Mouse (Mus musculus): Measurements from ENCODE around the gene Ltb4r1. TPM values are rescaled to one million over a fixed set of nuclear protein-coding genes. Genes with fewer than 3 reads are reported as not detected.
A peak's percentile ranks its signal among the peaks of the same experiment; 100 is the strongest.

Gene Ltb4r1
- total and polyA plus RNA-seq, 3 experiments: 0.21 to 0.33 TPM; not detected in 1

- no peak within 1 kb of the TSS for H3K4me3 ChIP-seq (replicated peaks in 1 of 3; ENCODE audit: low read depth in 2 of 3, low read length in 2 of 3, poor library complexity in 1 of 3)
- H3K27ac ChIP-seq (ENCODE audit: insufficient read depth, low read depth): no peak within 1 kb of the TSS
- no peaks in the 10 kb centered on the region for H3K36me3 ChIP-seq (replicated peaks in 1 of 2; ENCODE audit: control insufficient read depth in 1 of 2, insufficient read depth in 1 of 2, low read length in 1 of 2)
- H3K79me2 ChIP-seq (replicated peaks; ENCODE audit: control insufficient read depth, extremely low read depth, insufficient read depth, poor library complexity, severe bottlenecking): no peaks in the 10 kb centered on the region
- TF ChIP-seq CTCF (conservative IDR thresholded peaks at IDR 0.05 in 1 of 2, IDR thresholded peaks at IDR 0.05 in 1 of 2; ENCODE audit: low read depth in 2 of 2, low read length in 2 of 2) (no peak), ZKSCAN1 (IDR thresholded peaks at IDR 0.05; ENCODE audit: borderline replicate concordance, low read depth, low read length) (no peak), ELF1 (IDR thresholded peaks at IDR 0.05; ENCODE audit: low read depth, low read length) (no peak), GABPA (IDR thresholded peaks at IDR 0.05; ENCODE audit: insufficient replicate concordance, low read depth, low read length) (no peak), USF1 (IDR thresholded peaks at IDR 0.05; ENCODE audit: low read depth, low read length) (no peak), CHD2 (IDR thresholded peaks at IDR 0.05; ENCODE audit: low read length) (no peak), RAD21 (IDR thresholded peaks at IDR 0.05; ENCODE audit: low read depth, low read length) (no peak), TBP (conservative IDR thresholded peaks at IDR 0.05; ENCODE audit: low read depth, low read length) (no peak), SIN3A (IDR thresholded peaks at IDR 0.05; ENCODE audit: low read length) (no peak), ZMIZ1 (IDR thresholded peaks at IDR 0.05; ENCODE audit: low read depth, low read length) (no peak), NELFE (IDR thresholded peaks at IDR 0.05; ENCODE audit: low read depth, low read length) (no peak), ETS1 (conservative IDR thresholded peaks at IDR 0.05; ENCODE audit: low read depth, low read length) (no peak), CHD1 (IDR thresholded peaks at IDR 0.05; ENCODE audit: low read depth, low read length) (no peak), SMC3 (IDR thresholded peaks at IDR 0.05; ENCODE audit: low read depth, low read length) (no peak), POLR2AphosphoS2 (IDR thresholded peaks at IDR 0.05; ENCODE audit: low read depth, low read length) (no peak)
- in situ Hi-C loops (cut with MboI; ENCODE audit: low pct_ligation_motif_present, low pct_unique_long_range_greater_than_20kb, low sequenced_read_pairs): no loop called here
- H3K27me3 ChIP-seq (replicated peaks): peaks cover 58% of the 10 kb centered on the region
- no peaks in the 10 kb centered on the region for H3K9me3 ChIP-seq (replicated peaks; ENCODE audit: low read length)
- dilution Hi-C loops (cut with MboI; ENCODE audit: extremely low pct_ligation_motif_present, extremely low pct_unique_long_range_greater_than_20kb, low sequenced_read_pairs): no loop called here
- no peak within 1 kb of the TSS for H3K9ac ChIP-seq (ENCODE audit: insufficient read depth, low read depth)
- no peak within 1 kb of the TSS for H3K4me2 ChIP-seq (ENCODE audit: insufficient read depth, low read depth, poor library complexity, severe bottlenecking)
- peaks cover 3 to 8% of the 10 kb centered on the region in 2 experiments; a peak in 2 of 4 replicates for H3K4me1 ChIP-seq (ENCODE audit: control insufficient read depth in 1 of 2, insufficient read depth in 2 of 2)
- no peak for DNase-seq (ENCODE audit: extremely low read depth)
These were observed 18.1 kb downstream of the Ltb4r1 start, which contains the start of gene Adcy4 for GRCm38 (mm10) chr14:55783958-55784235. TSS of gene Adcy4 (minus strand) at chr14:55784095.

DNA sequence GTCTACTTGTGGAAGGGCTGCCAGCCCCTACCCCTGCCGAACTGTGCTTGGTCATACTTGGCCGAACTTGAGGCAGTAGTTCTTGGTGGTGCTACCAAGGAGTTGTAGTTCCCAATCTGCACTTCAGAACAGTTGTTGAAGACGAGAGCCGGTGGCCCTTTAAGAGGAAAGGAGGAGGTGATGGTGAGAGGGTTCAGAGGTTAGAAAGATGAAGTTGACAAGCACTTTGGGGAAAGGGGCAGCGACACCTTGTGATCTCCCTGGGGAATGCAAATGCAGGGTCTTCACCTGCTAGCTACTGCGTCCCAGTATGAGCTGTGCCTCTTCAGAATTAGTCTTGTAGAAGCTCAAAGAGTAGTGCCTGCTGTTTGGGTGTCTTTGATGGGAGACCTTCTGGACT, 19.4 kb downstream of the Ltb4r1 start:
- Histone ChIP-seq H3K4me3 (replicated peaks in 1 of 3; ENCODE audit: low read depth in 2 of 3, low read length in 2 of 3, poor library complexity in 1 of 3) (no peak overlapping the region), H3K36me3 (replicated peaks in 1 of 2; ENCODE audit: control insufficient read depth in 1 of 2, insufficient read depth in 1 of 2, low read length in 1 of 2) (no peaks in the 10 kb centered on the region), H3K9me3 (replicated peaks; ENCODE audit: low read length) (no peaks in the 10 kb centered on the region), H3K4me2 (ENCODE audit: insufficient read depth, low read depth, poor library complexity, severe bottlenecking) (no peak overlapping the region), H3K79me2 (replicated peaks; ENCODE audit: control insufficient read depth, extremely low read depth, insufficient read depth, poor library complexity, severe bottlenecking) (no peaks in the 10 kb centered on the region), H3K9ac (ENCODE audit: insufficient read depth, low read depth) (no peak overlapping the region), H3K27me3 (replicated peaks) (peaks cover 50% of the 10 kb centered on the region), H3K4me1 (ENCODE audit: control insufficient read depth in 1 of 2, insufficient read depth in 2 of 2) (peaks cover 3 to 8% of the 10 kb centered on the region in 2 experiments; a peak in 2 of 4 replicates), H3K27ac (ENCODE audit: insufficient read depth, low read depth) (no peak overlapping the region)
- dilution Hi-C loops (cut with MboI; ENCODE audit: extremely low pct_ligation_motif_present, extremely low pct_unique_long_range_greater_than_20kb, low sequenced_read_pairs): no loop called here
- in situ Hi-C loops (cut with MboI; ENCODE audit: low pct_ligation_motif_present, low pct_unique_long_range_greater_than_20kb, low sequenced_read_pairs): no loop called here
- peak; percentile 24 for DNase-seq (ENCODE audit: extremely low read depth)
- TF ChIP-seq JUN (IDR thresholded peaks at IDR 0.05; ENCODE audit: insufficient read depth, low read depth, low read length): no peak
- no peak for TF ChIP-seq MXI1 (IDR thresholded peaks at IDR 0.05; ENCODE audit: low read depth, low read length)
- TF ChIP-seq CTCF (conservative IDR thresholded peaks at IDR 0.05 in 1 of 2, IDR thresholded peaks at IDR 0.05 in 1 of 2; ENCODE audit: low read depth in 2 of 2, low read length in 2 of 2): peak in 1 of 2 experiments; percentile 52; a peak in 2 of 4 replicates
- no peak for TF ChIP-seq CHD2 (IDR thresholded peaks at IDR 0.05; ENCODE audit: low read length)
- no peak for TF ChIP-seq ZNF384 (IDR thresholded peaks at IDR 0.05; ENCODE audit: low read depth, low read length)
- TF ChIP-seq HCFC1 (IDR thresholded peaks at IDR 0.05; ENCODE audit: low read depth, low read length): no peak
- TF ChIP-seq IRF4 (IDR thresholded peaks at IDR 0.05; ENCODE audit: low read depth, low read length): no peak
- TF ChIP-seq SMC3 (IDR thresholded peaks at IDR 0.05; ENCODE audit: low read depth, low read length): no peak
- TF ChIP-seq MAZ (IDR thresholded peaks at IDR 0.05; ENCODE audit: low read depth, low read length): no peak
- no peak for TF ChIP-seq EP300 (IDR thresholded peaks at IDR 0.05; ENCODE audit: low read length)
- no peak for TF ChIP-seq ZC3H11A (IDR thresholded peaks at IDR 0.05; ENCODE audit: low read depth, low read length)
- TF ChIP-seq USF1 (IDR thresholded peaks at IDR 0.05; ENCODE audit: low read depth, low read length): no peak
- TF ChIP-seq RCOR1 (conservative IDR thresholded peaks at IDR 0.05; ENCODE audit: low read depth, low read length): no peak
- TF ChIP-seq POLR2A (IDR thresholded peaks at IDR 0.05; ENCODE audit: low read depth, low read length): no peak
- TF ChIP-seq JUND (conservative IDR thresholded peaks at IDR 0.05; ENCODE audit: low read depth, low read length): no peak
- TF ChIP-seq BHLHE40 (IDR thresholded peaks at IDR 0.05; ENCODE audit: low read depth, low read length): no peak
- TF ChIP-seq MAX (IDR thresholded peaks at IDR 0.05; ENCODE audit: low read length): no peak
- TF ChIP-seq RAD21 (IDR thresholded peaks at IDR 0.05; ENCODE audit: low read depth, low read length): peak; percentile 31

All from CH12.LX (cell line).